Mouse (Mus musculus) liver, postnatal 0 days (tissue): Measurements from ENCODE around the gene Tubgcp4. TPM values are rescaled to one million over a fixed set of nuclear protein-coding genes. Genes with fewer than 3 reads are reported as not detected.

Source experiments
- ATAC-seq: fragments of 200-750 bp; cut with Nextera tagmentation; 2 replicates; pipeline ENCODE4 v1.8.0; 2017; ENCODE audit warnings: mild to moderate bottlenecking, moderate library complexity
- DNase-seq: peaks from one replicate; pipeline ENCODE4 v3.0.0-alpha.2; 2016
- H3K27ac ChIP-seq: fragments of 300-500 bp; sonication (generic); 2 replicates; pipeline ENCODE4 v1.5.1; 2014; ENCODE audit warnings: antibody characterized with exemption, moderate library complexity, mild to moderate bottlenecking, low read depth
- H3K27me3 ChIP-seq: fragments of 300-500 bp; sonication (generic); 2 replicates; pipeline ENCODE4 v1.6.1; 2014; ENCODE audit warnings: low read length, control low read depth, mixed read lengths; ENCODE audit not compliant: insufficient read depth
- H3K36me3 ChIP-seq: fragments of 300-500 bp; sonication (generic); replicated peaks from 2 replicates; pipeline ENCODE4 v1.6.1; 2014; ENCODE audit warnings: mild to moderate bottlenecking, control low read depth, low read length, moderate library complexity, mixed read lengths; ENCODE audit not compliant: insufficient read depth
- H3K4me1 ChIP-seq: fragments of 300-500 bp; sonication (generic); 2 replicates; pipeline ENCODE4 v1.6.1; 2014; ENCODE audit warnings: antibody characterized with exemption, mild to moderate bottlenecking, control low read depth; ENCODE audit not compliant: insufficient read depth
- H3K4me2 ChIP-seq: fragments of 300-500 bp; sonication (generic); 2 replicates; pipeline ENCODE4 v1.6.1; 2014; ENCODE audit warnings: low read depth, mild to moderate bottlenecking, low read length, moderate library complexity, mixed read lengths
- H3K4me3 ChIP-seq: fragments of 300-500 bp; sonication (generic); 2 replicates; pipeline ENCODE4 v1.5.1; 2014; ENCODE audit warnings: low read depth, low read length
- H3K9ac ChIP-seq: fragments of 300-500 bp; sonication (generic); replicated peaks from 2 replicates; pipeline ENCODE4 v1.6.1; 2014; ENCODE audit warnings: mild to moderate bottlenecking, moderate library complexity
- H3K9me3 ChIP-seq: fragments of 300-500 bp; sonication (generic); 2 replicates; pipeline ENCODE4 v1.6.1; 2016; ENCODE audit warnings: mild to moderate bottlenecking, control low read depth, low read length, mixed read lengths
- CTCF ChIP-seq: sonication (generic); IDR thresholded peaks from 2 replicates; pipeline ENCODE4 v1.5.1; 2016; ENCODE audit warnings: antibody characterized with exemption, low read depth
- EP300 ChIP-seq: IDR thresholded peaks from 2 replicates; pipeline ENCODE4 v1.6.1; 2016; ENCODE audit warnings: antibody characterized with exemption, low read depth, mild to moderate bottlenecking
- WGBS: fragments of 180-500 bp; shearing (Covaris S2); extraction: QIAGEN DNeasy Blood & Tissue Kit; methylation state at CpG from one replicate; pipeline ENCODE4 v1.1.7; 2014; ENCODE audit not compliant: insufficient replicate concordance; 5-methylcytosine and 5-hydroxymethylcytosine counted together
- polyA plus RNA-seq: library from polyadenylated mRNA; unstranded; fragments of >200 nt; fragmentation: Nextera tagmentation; extraction: Ambion mirVana; gene quantifications from 2 replicates; pipeline ENCODE4 v1.2.1, GENCODE M21; 2015

Gene Tubgcp4
- polyA plus RNA-seq, 1 experiment from 2014 or later = 9.7 TPM

- no peak overlapping the region for H3K4me2 ChIP-seq
- no peak for DNase-seq
- no peaks in the 10 kb centered on the region for H3K27me3 ChIP-seq
- no peak overlapping the region for H3K27ac ChIP-seq
- H3K4me3 ChIP-seq = no peak overlapping the region
- ATAC-seq = no peak
- H3K4me1 ChIP-seq = no peaks in the 10 kb centered on the region
- TF ChIP-seq EP300 (no peak), CTCF (no peak)
- H3K9me3 ChIP-seq = no peaks in the 10 kb centered on the region
- H3K36me3 ChIP-seq = peaks cover 23% of the 10 kb centered on the region
- no peak overlapping the region for H3K9ac ChIP-seq
Observed at GRCm38 (mm10) chr2:121219994-121220393, 49.5 kb downstream of the Tubgcp4 start.

- TF ChIP-seq EP300 (no peak), CTCF (0 out of 2 replicates have a peak, but pooled peaks have one; percentile 7)
- peaks cover 30% of the 10 kb centered on the region for H3K36me3 ChIP-seq
- no peaks in the 10 kb centered on the region for H3K4me1 ChIP-seq
- no peaks in the 10 kb centered on the region for H3K27me3 ChIP-seq
- no peak overlapping the region for H3K27ac ChIP-seq
- no peak overlapping the region for H3K4me2 ChIP-seq
- WGBS = 96% methylated on average over 2 of the region's 2 CpGs
- DNase-seq (no peak), ATAC-seq (no peak)
- no peaks in the 10 kb centered on the region for H3K9me3 ChIP-seq
- H3K4me3 ChIP-seq = no peak overlapping the region
- no peak overlapping the region for H3K9ac ChIP-seq
Observed at GRCm38 (mm10) chr2:121223010-121223409, 52.6 kb downstream of the Tubgcp4 start.

GRCm38 (mm10) chr2:121228135-121228534 lies 57.7 kb downstream of the Tubgcp4 start:
- no peaks in the 10 kb centered on the region for H3K4me1 ChIP-seq
- ATAC-seq = no peak
- no peak overlapping the region for H3K9ac ChIP-seq
- H3K4me2 ChIP-seq = no peak overlapping the region
- TF ChIP-seq CTCF = no peak
- TF ChIP-seq EP300 = no peak
- DNase-seq = no peak
- 81% methylated on average over 4 of the region's 4 CpGs for WGBS
- no peak overlapping the region for H3K27ac ChIP-seq
- no peak overlapping the region for H3K4me3 ChIP-seq
- H3K27me3 ChIP-seq = no peaks in the 10 kb centered on the region
- peaks cover 38% of the 10 kb centered on the region for H3K36me3 ChIP-seq
- no peaks in the 10 kb centered on the region for H3K9me3 ChIP-seq

- Histone ChIP-seq H3K36me3 (peaks cover 29% of the 10 kb centered on the region), H3K4me3 (peak overlapping the region; percentile 47), H3K27ac (peak overlapping the region; percentile 80), H3K9ac (peak overlapping the region; percentile 58), H3K9me3 (no peaks in the 10 kb centered on the region), H3K27me3 (no peaks in the 10 kb centered on the region), H3K4me2 (peak overlapping the region; percentile 66), H3K4me1 (peaks cover 5% of the 10 kb centered on the region; the same call in 1 of the 2 replicates)
- peak; percentile 36 for DNase-seq
- 56% methylated on average over 8 of the region's 8 CpGs for WGBS
- peak; percentile 90 for TF ChIP-seq EP300
- no peak for TF ChIP-seq CTCF
- peak; percentile 97 for ATAC-seq
Observed at GRCm38 (mm10) chr2:121235460-121236072, 65.1 kb downstream of the Tubgcp4 start.

GRCm38 (mm10) chr2:121239426-121239825 lies 69.0 kb downstream of the Tubgcp4 start:
- DNase-seq = no peak
- Histone ChIP-seq H3K4me2 (no peak overlapping the region), H3K4me3 (no peak overlapping the region), H3K36me3 (peaks cover 18% of the 10 kb centered on the region), H3K27me3 (no peaks in the 10 kb centered on the region), H3K4me1 (peaks cover 5% of the 10 kb centered on the region; the same call in 1 of the 2 replicates), H3K9me3 (no peaks in the 10 kb centered on the region), H3K9ac (no peak overlapping the region), H3K27ac (no peak overlapping the region)
- ATAC-seq = no peak
- TF ChIP-seq EP300 = no peak
- no peak for TF ChIP-seq CTCF
- WGBS = 81% methylated on average over 4 of the region's 4 CpGs

GRCm38 (mm10) chr2:121244099-121244498 lies 73.6 kb downstream of the Tubgcp4 start:
- no peak for DNase-seq
- H3K4me1 ChIP-seq = no peaks in the 10 kb centered on the region
- no peak overlapping the region for H3K27ac ChIP-seq
- no peak for TF ChIP-seq CTCF
- no peak for ATAC-seq
- no peaks in the 10 kb centered on the region for H3K9me3 ChIP-seq
- no peak overlapping the region for H3K4me3 ChIP-seq
- peaks cover 20% of the 10 kb centered on the region for H3K36me3 ChIP-seq
- H3K9ac ChIP-seq = no peak overlapping the region
- WGBS = 87% methylated on average over 5 of the region's 5 CpGs
- no peak overlapping the region for H3K4me2 ChIP-seq
- no peaks in the 10 kb centered on the region for H3K27me3 ChIP-seq

Other genes starting within 250 kb of the Tubgcp4 start
- 5.4 and 6.6 TPM in 2 replicates for gene Ubr1, start 199.9 kb upstream of the Tubgcp4 start, polyA plus RNA-seq
- 2.9 and 3.2 TPM in 2 replicates for gene Tmem62, start 193.6 kb upstream of the Tubgcp4 start, polyA plus RNA-seq
- 36.0 and 37.4 TPM in 2 replicates for gene Ccndbp1, start 162.3 kb upstream of the Tubgcp4 start, polyA plus RNA-seq
- gene Epb42, start 133.6 kb upstream of the Tubgcp4 start, polyA plus RNA-seq = 49.1 and 54.9 TPM in 2 replicates
- gene Tgm5, start 84.8 kb upstream of the Tubgcp4 start, polyA plus RNA-seq = not detected in 2 replicates
- gene Tgm7, start 60.9 kb upstream of the Tubgcp4 start, polyA plus RNA-seq = not detected in 2 replicates
- gene Adal, start 30.2 kb upstream of the Tubgcp4 start, polyA plus RNA-seq = 5.5 and 7.3 TPM in 2 replicates
- gene Lcmt2, start 30.0 kb upstream of the Tubgcp4 start, polyA plus RNA-seq = 10.0 and 10.2 TPM in 2 replicates
- 3.9 and 4.4 TPM in 2 replicates for gene Zscan29, start 471 bp downstream of the Tubgcp4 start, polyA plus RNA-seq
- 4.8 and 5.7 TPM in 2 replicates for gene Trp53bp1, start 100.8 kb downstream of the Tubgcp4 start, polyA plus RNA-seq
- gene Map1a, start 118.9 kb downstream of the Tubgcp4 start, polyA plus RNA-seq = 0.02 and 0.04 TPM in 2 replicates
- 2.3 and 3.5 TPM in 2 replicates for gene Ppip5k1, start 184.7 kb downstream of the Tubgcp4 start, polyA plus RNA-seq
- 0.54 and 0.68 TPM in 2 replicates for gene Ckmt1, start 187.1 kb downstream of the Tubgcp4 start, polyA plus RNA-seq
- not detected in 2 replicates for gene Strc, start 216.5 kb downstream of the Tubgcp4 start, polyA plus RNA-seq
- gene Pdia3, start 243.1 kb downstream of the Tubgcp4 start, polyA plus RNA-seq = 231 and 233 TPM in 2 replicates
- gene Catsper2, start 243.1 kb downstream of the Tubgcp4 start, polyA plus RNA-seq = 1.5 TPM in 2 replicates